Mouse (Mus musculus) kidney, postnatal 25 days (tissue): ENCODE measurements around the gene Foxp1.

ENCODE experiments used
- DNase-seq, 2 experiments: peaks; one replicate each; pipeline ENCODE4 v3.0.0; 2021; ENCODE audit warnings: mixed read lengths in 2 of 2

Foxp1 gene

GRCm38 (mm10) chr6:98977806-98978205 lies 544.7 kb downstream of the Foxp1 start:
- DNase-seq = no peak

GRCm38 (mm10) chr6:98975918-98976317 lies 546.6 kb downstream of the Foxp1 start:
- no peak for DNase-seq

- DNase-seq = no peak
Observed at GRCm38 (mm10) chr6:98973433-98973832, 549.1 kb downstream of the Foxp1 start.

GRCm38 (mm10) chr6:98972404-98972803 lies 550.1 kb downstream of the Foxp1 start:
- no peak for DNase-seq

- no peak for DNase-seq
Observed at GRCm38 (mm10) chr6:98959333-98959732, 563.2 kb downstream of the Foxp1 start.

- no peak for DNase-seq
Observed at GRCm38 (mm10) chr6:98956522-98957169, 565.9 kb downstream of the Foxp1 start.

- DNase-seq = no peak
Observed at GRCm38 (mm10) chr6:98955706-98956105, 566.8 kb downstream of the Foxp1 start.

- DNase-seq = no peak
Observed at GRCm38 (mm10) chr6:98954439-98954838, 568.1 kb downstream of the Foxp1 start.

- DNase-seq = peak; percentile 43 to 70
Observed at GRCm38 (mm10) chr6:98949703-98950191, 572.8 kb downstream of the Foxp1 start.

- DNase-seq = peak in 1 of 2 experiments; percentile 39
Observed at GRCm38 (mm10) chr6:98949286-98949685, 573.2 kb downstream of the Foxp1 start.

- no peak for DNase-seq
Observed at GRCm38 (mm10) chr6:98948153-98949141, 574.1 kb downstream of the Foxp1 start.

GRCm38 (mm10) chr6:98947486-98948152 lies 574.9 kb downstream of the Foxp1 start:
- DNase-seq = no peak

- DNase-seq = no peak
Observed at GRCm38 (mm10) chr6:98946731-98947130, 575.8 kb downstream of the Foxp1 start.

GRCm38 (mm10) chr6:98945496-98946412 lies 576.8 kb downstream of the Foxp1 start:
- no peak for DNase-seq

- no peak for DNase-seq
Observed at GRCm38 (mm10) chr6:98938348-98938747, 584.2 kb downstream of the Foxp1 start.

GRCm38 (mm10) chr6:98937513-98937912 lies 585.0 kb downstream of the Foxp1 start:
- no peak for DNase-seq

GRCm38 (mm10) chr6:98936377-98936776 lies 586.1 kb downstream of the Foxp1 start:
- no peak for DNase-seq

GRCm38 (mm10) chr6:98935169-98935568 lies 587.4 kb downstream of the Foxp1 start:
- DNase-seq = no peak

- DNase-seq = no peak
Observed at GRCm38 (mm10) chr6:98934381-98934780, 588.1 kb downstream of the Foxp1 start.

- no peak for DNase-seq
Observed at GRCm38 (mm10) chr6:98933135-98933724, 589.3 kb downstream of the Foxp1 start.

- DNase-seq = no peak
Observed at GRCm38 (mm10) chr6:98931881-98932540, 590.5 kb downstream of the Foxp1 start.
